Mouse (Mus musculus) embryo, embryonic 10.5 days (tissue): Measurements from ENCODE around the gene Dcbld1.
A peak's percentile ranks its signal among the peaks of the same experiment; 100 is the strongest.

Source experiments
- DNase-seq: peaks from one replicate; pipeline ENCODE4 v3.0.0-alpha.2; 2015; ENCODE audit warnings: low spot score

The Dcbld1 gene

GRCm38 (mm10) chr10:52233301-52233968 is at the start of gene Dcbld1:
Dcbld1 (plus strand) TSS chr10:52233619.
- peak; percentile 74 for DNase-seq

GRCm38 (mm10) chr10:52185900-52186299 is 47.5 kb upstream of the Dcbld1 start:
- no peak for DNase-seq

- no peak for DNase-seq
Observed at GRCm38 (mm10) chr10:52194957-52195852, 38.2 kb upstream of the Dcbld1 start, which contains the start of gene Ros1. Ros1 (minus strand) TSS chr10:52195244.

GRCm38 (mm10) chr10:52204006-52204405 is 29.4 kb upstream of the Dcbld1 start:
- DNase-seq = no peak

GRCm38 (mm10) chr10:52215267-52215818 is 18.1 kb upstream of the Dcbld1 start:
- DNase-seq = no peak

- DNase-seq = peak; percentile 65
Observed at GRCm38 (mm10) chr10:52216797-52217563, 16.4 kb upstream of the Dcbld1 start.

- DNase-seq = no peak
Observed at GRCm38 (mm10) chr10:52217564-52217934, 15.9 kb upstream of the Dcbld1 start.

GRCm38 (mm10) chr10:52219600-52219999 is 13.8 kb upstream of the Dcbld1 start:
- DNase-seq = no peak

GRCm38 (mm10) chr10:52232196-52233176 is 933 bp upstream of the Dcbld1 start:
- peak; percentile 76 for DNase-seq

- DNase-seq = peak; percentile 61
Observed at GRCm38 (mm10) chr10:52233969-52234653, 692 bp downstream of the Dcbld1 start.

- DNase-seq = no peak
Observed at GRCm38 (mm10) chr10:52234654-52234981, 1.2 kb downstream of the Dcbld1 start.

GRCm38 (mm10) chr10:52235461-52235860 is 2.0 kb downstream of the Dcbld1 start:
- no peak for DNase-seq

- DNase-seq = no peak
Observed at GRCm38 (mm10) chr10:52242015-52242414, 8.6 kb downstream of the Dcbld1 start.

GRCm38 (mm10) chr10:52242680-52243323 is 9.4 kb downstream of the Dcbld1 start:
- peak; percentile 17 for DNase-seq

GRCm38 (mm10) chr10:52246207-52246606 is 12.8 kb downstream of the Dcbld1 start:
- no peak for DNase-seq

GRCm38 (mm10) chr10:52252240-52252639 is 18.8 kb downstream of the Dcbld1 start:
- DNase-seq = no peak

- DNase-seq = no peak
Observed at GRCm38 (mm10) chr10:52253426-52253825, 20.0 kb downstream of the Dcbld1 start.

- DNase-seq = no peak
Observed at GRCm38 (mm10) chr10:52257768-52258167, 24.3 kb downstream of the Dcbld1 start.

GRCm38 (mm10) chr10:52258180-52258948 is 24.9 kb downstream of the Dcbld1 start:
- peak; percentile 39 for DNase-seq
